Mouse (Mus musculus) liver, embryonic 14.5 days (tissue): ENCODE results near the gene Scrn3.

Source experiments
- CTCF ChIP-seq: IDR thresholded peaks from 2 replicates; pipeline ENCODE4 v1.5.1; 2016; ENCODE audit warnings: antibody characterized with exemption, low read depth, control low read depth
- EP300 ChIP-seq: IDR thresholded peaks from 2 replicates; pipeline ENCODE4 v1.6.1; 2016; ENCODE audit warnings: antibody characterized with exemption, low read depth

DNA sequence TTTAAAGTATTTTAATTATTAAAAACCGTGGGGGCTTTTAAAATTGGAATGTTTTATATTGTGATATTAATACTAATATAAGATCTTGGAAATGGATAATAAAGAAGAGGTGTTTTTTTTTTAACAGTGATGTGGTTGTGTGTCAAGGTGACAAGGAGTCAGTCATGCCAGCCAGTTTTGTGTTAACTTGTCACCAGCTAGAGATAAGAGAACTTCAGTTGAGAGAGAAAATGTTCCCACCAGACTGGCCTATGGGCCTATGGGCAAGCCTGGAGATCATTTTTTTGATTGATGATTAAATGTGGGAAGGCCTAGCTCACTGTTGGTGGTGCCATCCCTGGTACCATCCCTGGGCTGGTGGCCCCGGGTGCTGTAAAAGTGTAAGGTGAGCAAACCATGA is 48.1 kb downstream of the Scrn3 start:
- TF ChIP-seq EP300 (no peak), CTCF (no peak)
